Mouse (Mus musculus) spleen, adult 2 months (tissue): ENCODE results near the gene Casc4.

ENCODE experiments used
- CTCF ChIP-seq: fragments of 200-500 bp; IDR thresholded peaks from 2 replicates; pipeline ENCODE4 v1.5.1; 2011; ENCODE audit warnings: mild to moderate bottlenecking, inconsistent platforms; ENCODE audit not compliant: insufficient read depth, insufficient read length, insufficient replicate concordance; ENCODE audit errors: extremely low read depth
- POLR2A ChIP-seq: fragments of 200-500 bp; IDR thresholded peaks from 2 replicates; pipeline ENCODE4 v1.6.1; 2011; ENCODE audit warnings: low read depth, low read length, inconsistent platforms

DNA sequence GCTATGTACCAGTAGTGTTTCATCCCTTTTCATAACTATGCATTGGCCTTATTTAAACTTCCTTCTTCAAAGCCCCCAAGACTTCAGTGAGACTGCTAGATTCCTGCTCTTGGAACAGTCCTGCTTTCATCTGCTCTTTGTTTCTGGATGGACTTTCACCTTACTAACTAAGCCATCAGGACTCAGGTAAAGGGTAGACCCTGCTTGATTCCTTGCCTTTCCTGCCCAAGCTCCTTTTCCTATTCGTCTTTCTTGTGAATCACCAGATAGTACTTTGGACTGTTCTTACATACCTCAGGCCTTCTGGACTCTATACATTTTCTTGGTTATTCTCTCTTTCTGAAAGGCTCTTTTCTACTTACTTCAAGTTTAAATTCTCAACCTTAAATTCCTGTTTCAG lies 30.1 kb downstream of the Casc4 start:
- TF ChIP-seq POLR2A (no peak), CTCF (no peak)
